Mouse (Mus musculus) naive thymus-derived CD4-positive, alpha-beta T cell, adult 5 months (primary cell): Measurements from ENCODE around the gene Ints1. TPM values are rescaled to one million over a fixed set of nuclear protein-coding genes. Genes with fewer than 3 reads are reported as not detected.

Experiments
- polyA plus RNA-seq: library from polyadenylated mRNA; unstranded; fragments of 100-300 nt; shearing (Covaris generic); gene quantifications from one replicate; pipeline ENCODE4 v1.2.1, GENCODE M21; 2017

Gene Ints1
- 50.8 TPM for polyA plus RNA-seq

DNA sequence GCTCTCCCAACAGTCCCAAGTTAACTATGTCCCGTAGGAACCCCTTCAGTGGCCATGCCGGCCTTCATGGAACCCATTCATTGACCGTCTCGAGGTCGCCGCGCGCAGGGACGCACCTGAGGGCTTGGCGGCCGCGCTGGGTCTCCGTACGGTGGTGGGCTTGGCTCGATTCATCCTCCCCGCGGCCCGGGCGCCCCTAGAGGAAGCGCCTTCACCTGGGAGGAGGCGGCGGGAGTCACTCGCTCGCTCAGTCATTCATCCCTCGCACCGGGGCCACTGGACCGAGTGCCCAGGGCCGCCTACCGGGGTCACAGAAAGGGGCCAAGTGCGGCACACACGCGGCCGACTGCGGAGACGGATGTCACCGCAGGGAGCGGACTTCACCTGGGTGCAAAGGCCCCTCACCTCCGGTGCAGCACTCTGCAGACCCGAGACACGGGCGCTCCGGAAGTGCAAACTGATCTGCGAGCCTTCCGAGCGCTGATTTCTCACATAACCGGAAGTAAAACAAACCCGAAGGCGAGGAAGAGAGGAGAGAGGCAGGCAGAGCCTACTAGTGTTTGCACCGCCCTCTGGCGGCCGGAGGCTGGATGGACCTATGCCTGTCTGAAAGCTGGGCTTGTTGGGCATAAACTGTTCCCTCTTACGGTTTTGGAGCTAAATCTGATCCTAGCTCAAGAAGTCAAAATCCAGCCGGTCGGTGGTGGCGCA, at the start of gene Ints1:
TSS of gene Ints1 (minus strand) at position 459 of the 711 bp plus-strand sequence.

DNA sequence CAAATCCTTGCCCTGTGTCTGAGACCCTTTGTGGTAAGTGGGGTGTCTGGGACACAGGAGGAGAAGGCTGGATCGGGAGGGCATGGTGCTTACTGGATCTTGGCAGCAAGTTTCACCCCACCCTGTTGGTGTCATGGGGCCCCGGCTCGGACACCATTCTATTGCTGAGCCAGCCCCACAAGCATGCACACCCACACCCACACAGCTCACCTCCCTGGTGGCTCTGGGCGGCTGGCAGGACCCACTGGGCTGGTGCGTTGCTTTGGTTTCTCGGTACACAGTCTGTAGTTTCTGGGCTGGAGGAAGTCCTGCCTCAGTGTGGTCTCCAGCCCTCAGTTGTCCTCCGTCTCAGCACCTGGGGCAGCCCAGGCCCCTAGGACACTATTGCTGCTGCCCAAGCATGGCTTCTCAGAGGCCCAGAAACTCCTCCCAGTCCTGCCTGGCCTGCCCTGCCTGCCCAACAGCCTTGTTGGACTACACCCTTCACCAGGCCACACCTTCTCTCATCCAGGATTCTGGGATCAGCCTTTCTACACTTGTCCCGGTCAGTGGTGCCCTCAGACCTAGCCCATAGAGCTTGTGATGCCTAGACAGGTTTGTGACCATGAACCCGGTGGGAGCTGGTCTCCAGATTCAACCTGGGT, 44.2 kb upstream of the Ints1 start, which contains the start of gene Tmem184a:
TSS of gene Tmem184a (minus strand) at position 380 of the 644 bp plus-strand sequence.

DNA sequence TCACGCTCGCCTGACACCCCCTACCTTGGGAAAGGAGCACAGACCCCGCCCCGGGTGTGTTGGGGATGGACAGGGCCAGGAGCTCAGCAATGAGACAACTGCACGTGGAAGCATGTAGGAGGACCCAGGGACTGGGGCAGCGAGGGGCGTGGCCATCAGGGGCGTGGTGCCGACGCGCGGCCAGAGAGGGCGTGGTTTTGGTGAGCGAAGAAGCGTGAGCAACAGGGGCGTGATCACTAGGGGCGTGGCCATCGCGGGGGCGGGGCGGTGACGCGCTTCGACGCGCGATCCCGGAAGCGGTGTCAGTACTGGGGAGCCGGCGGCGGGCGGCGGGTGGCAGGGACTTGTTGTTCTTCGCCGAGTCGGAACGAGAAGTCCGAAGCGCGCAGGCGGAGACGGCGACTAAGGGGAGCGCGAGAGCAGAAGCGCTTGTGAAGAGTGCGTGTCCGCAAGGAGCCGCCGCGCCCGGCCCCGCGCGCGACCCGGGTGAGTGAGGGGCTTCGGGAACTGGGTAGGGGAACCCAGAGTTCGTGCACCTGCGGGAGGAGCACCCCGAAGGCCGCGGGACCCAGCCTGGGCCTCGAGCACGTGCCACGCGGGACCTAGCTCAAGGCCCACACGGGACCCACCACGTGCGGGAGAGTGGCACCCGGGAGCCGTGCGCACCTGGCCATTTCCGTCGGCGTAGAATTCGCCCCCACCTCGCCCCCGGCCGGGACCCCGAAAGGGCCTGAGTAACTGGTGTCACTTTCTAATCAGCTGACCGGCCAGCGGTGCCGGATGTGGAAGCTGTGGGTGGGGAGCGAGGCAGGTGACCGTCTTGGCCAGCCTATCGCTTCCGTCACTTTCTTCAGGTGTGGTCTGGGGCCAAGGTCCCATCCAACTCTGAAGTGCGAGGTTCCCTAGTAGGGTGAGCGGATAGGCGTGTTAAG, 16.0 kb upstream of the Ints1 start, which contains the start of gene Mafk:
TSS of gene Mafk (plus strand) at position 287 of the 932 bp plus-strand sequence.

DNA sequence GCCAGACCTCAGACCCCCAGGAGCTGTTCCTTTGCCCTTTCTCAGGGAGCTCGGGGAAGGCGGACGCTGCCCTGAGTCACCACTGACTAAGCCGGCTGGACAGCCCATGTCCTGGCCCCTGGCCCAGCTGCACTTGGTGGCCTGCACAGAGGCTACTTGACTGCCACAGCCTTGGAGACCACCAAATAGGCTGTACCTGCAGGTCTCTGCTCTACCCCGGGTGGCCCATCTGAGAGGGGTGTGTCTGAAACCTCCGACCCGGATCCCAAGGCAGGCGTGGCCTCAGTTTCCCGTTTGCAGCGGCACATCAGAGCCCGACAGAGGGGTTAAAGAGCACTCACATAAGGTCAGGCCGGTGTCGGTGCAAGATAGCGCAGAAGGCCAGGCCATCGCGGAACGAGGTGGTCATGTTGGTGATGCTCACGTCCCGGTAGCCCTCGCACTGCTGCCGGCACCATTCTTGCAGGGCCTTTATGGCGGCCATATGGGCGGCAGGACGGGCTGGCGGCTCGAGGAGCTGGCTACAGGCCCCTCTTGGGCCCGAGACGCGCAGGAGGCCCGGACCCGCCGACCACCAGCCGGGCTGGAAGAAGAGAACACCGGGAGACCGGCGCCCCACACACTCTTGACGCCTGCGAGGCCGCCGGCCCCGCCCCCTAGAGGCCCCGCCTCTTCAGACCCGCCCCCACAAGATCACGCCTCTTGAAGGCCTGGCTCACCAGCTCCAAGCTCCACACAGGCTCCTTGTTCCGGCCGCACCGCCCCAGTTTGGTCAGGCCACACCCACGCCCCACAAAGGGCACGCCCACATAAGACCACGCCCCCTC, 39.6 kb downstream of the Ints1 start, which contains the start of gene Micall2:
TSS of gene Micall2 (minus strand) at position 660 of the 827 bp plus-strand sequence.

Other genes with a start within 250 kb of the Ints1 start
- gene Uncx, start 232.2 kb downstream of the Ints1 start, polyA plus RNA-seq, result not detected
- not detected for gene Micall2, start 39.3 kb downstream of the Ints1 start, polyA plus RNA-seq
- 127 TPM for gene Mafk, start 15.8 kb upstream of the Ints1 start, polyA plus RNA-seq
- 0.16 TPM for gene Tmem184a, start 44.2 kb upstream of the Ints1 start, polyA plus RNA-seq
- not detected for gene Gm26938, start 50.7 kb upstream of the Ints1 start, polyA plus RNA-seq
- gene Psmg3, start 51.2 kb upstream of the Ints1 start, polyA plus RNA-seq, result 23.0 TPM
- not detected for gene Elfn1, start 132.3 kb upstream of the Ints1 start, polyA plus RNA-seq